Mouse (Mus musculus) heart, postnatal 4 days (tissue): ENCODE measurements around the gene Mtus2. TPM values are rescaled to one million over a fixed set of nuclear protein-coding genes. Genes with fewer than 3 reads are reported as not detected.

Source experiments
- DNase-seq: peaks from one replicate; pipeline ENCODE4 v3.0.0; 2021
- total RNA-seq, 2 experiments: library from RNA; stranded (reverse); gene quantifications; 2 replicates each; pipeline ENCODE4 v1.2.3; 2021

Mtus2 gene
- total RNA-seq, 2 experiments from 2014 or later, result 116 to 127 TPM

DNA sequence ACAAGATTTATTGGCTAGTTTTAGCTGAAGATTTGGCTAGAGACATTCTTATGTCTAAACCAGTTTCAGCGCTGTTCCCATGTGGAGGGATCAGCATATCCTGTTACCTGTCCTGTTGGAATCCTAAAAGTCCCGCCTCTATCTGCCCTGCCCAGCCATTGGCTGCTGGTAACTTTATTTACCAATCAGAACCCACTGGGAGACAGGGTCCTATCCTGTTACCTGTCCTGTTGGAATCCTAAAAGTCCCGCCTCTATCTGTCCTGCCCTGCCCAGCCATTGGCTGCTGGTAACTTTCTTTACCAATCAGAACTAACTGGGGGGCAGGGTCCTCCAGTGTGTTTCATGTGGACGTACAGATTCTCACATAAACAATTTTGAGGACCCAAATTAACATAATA, 234.3 kb downstream of the Mtus2 start:
- DNase-seq, result no peak

GRCm38 (mm10) chr5:148211831-148212230, 254.7 kb downstream of the Mtus2 start:
- DNase-seq, result no peak

DNA sequence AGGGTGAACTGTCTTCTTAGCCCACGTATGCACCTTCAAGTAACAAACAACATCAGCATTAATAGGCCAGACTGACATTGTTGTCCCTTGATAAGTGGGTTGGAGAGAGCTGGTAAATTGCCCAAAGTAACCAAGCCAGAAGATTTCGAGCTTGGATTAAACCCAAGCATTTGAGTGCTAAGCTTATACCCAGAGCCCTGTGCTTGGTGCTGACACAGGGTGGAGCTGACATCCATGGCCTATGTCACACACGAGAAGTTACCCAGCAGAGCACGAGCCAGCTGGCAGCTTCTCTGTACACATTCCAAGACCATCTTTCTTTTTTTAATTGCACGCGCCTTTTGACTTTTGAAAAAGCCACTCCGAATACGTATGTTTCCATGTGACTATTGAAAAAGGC, 259.7 kb downstream of the Mtus2 start:
- DNase-seq, result peak; percentile 41

DNA sequence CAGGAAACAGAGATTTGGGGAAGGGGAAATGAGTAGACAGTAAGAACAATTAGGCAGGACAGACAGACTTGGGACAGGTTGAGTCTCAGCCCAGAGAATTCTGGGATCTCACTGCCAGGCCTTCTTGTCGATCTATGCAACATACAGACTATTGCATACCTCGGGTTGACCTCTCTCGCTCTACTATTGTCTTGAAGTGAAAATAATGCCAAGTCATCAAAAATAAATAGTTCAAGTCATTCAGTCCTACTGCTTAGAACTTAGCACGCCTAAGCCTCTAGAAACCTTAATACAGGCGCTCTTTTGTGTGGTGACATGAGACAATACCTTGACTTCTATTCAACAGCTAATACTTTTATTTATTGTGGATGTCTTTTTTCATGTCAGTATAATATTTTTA, 265.8 kb downstream of the Mtus2 start:
- no peak for DNase-seq

DNA sequence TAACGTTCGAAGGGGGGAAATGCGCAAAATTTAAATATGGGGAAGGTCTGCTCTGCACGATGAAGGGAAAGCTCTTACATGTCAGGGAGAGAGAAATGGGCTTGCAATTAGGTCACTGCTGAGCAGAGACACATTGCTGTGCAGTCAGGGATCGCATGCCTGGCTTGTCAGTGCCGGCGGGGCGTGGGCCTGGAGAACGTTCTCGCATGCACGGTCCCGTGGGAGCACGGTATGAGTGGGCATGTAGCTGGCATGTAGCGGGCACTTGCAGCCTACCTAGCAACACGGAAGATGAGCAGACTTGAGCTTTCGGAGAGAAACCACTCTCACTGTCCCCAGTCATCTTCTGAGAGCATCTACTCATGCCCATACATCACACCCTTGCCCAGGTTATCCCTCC, 266.9 kb downstream of the Mtus2 start:
- DNase-seq, result no peak

DNA sequence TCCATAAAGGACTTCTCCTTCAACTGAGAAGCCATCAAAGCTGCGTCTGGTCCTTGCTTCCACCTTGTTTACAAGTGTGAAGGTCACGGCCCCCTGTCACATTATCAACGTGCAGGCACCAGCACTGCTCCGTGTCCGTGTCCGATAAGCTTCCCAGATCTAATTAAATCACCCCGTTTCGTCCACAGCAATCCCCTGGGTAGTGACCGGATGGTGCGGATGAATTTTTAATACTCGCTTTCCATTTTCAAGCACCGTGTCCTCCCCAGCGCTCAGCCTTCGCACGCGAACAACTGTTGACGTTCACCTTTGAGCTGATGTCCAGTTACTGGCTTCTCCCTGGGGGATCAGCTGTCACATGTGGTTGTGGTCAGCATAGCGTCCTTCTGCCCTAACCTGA, 276.6 kb downstream of the Mtus2 start:
- DNase-seq, result no peak

DNA sequence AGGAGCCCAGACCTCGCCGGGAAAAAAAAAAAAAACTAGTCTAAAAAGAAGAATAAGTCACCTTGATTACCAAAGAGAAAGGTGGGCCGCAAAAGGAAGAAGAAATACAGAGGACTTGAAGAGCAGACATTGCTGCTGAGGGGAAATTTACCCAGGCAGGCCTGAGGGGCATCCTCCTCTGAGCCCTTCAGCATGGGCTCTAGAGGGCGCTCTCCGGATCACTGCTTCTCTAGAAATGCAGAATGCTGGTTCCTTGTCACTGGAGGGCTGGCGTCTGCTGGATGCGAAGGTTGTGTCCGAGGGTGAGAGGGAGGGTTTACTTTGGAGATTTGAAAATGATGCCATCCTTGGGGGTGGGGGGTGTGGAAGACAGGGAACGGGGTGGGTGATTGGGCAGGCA, 279.5 kb downstream of the Mtus2 start:
- no peak for DNase-seq

DNA sequence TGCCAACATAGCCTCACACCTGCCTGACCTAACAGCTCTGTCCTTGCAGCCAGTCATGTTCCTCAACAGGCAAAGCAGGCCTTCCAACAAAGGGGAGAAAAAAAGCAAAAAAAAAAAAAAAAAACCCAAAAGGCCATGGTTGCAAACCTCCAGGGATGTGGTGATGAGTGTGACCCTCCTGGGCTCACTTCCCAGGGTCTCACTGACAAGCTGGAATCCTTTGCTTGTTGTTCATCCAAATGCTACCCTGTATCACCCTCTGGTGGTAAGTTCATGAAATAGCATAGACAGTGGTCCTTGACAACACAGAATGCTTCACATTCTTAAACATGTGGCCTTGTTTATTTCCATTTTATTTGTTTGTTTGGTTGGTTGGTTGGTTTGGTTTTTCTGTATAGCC, 281.9 kb downstream of the Mtus2 start:
- DNase-seq, result peak; percentile 37

DNA sequence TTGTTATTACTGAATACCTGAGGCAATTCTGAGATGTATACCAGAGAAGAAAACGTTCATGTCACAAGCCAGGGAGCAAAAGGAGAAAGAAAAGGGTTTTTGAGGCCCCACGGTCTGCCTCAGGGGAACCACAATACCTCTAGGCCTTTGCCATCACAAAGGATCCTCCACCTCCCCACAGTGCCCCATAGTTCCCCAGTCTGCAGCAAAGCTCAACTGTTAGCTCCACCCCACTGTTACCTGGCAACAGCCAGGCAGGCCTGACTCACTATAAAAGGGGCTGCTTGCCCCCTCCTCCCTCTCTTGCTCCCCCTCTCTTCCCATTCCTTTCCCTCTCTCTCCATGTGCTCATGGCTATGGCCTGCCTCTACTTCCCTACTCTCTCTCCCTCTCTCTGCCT, 282.6 kb downstream of the Mtus2 start:
- no peak for DNase-seq

DNA sequence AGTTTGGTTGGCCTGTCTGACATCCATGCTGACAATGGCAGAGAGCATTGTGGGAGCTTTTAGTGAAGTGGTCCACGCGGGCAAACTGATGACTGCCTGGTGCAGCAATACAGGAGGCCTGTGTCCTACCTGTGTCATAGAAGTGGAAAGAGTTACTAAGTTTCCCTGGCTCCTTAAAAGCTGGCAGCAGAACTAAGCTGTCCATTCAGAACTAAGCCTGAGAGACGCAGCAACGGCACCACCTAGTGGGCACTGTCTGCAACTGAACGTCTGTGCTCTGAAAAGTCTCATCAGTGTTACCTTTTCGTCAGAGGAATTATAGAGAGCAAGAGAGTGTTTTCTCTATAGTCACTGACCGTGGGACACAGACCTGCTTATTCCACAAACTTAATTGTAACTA, 284.8 kb downstream of the Mtus2 start:
- DNase-seq, result peak; percentile 82

DNA sequence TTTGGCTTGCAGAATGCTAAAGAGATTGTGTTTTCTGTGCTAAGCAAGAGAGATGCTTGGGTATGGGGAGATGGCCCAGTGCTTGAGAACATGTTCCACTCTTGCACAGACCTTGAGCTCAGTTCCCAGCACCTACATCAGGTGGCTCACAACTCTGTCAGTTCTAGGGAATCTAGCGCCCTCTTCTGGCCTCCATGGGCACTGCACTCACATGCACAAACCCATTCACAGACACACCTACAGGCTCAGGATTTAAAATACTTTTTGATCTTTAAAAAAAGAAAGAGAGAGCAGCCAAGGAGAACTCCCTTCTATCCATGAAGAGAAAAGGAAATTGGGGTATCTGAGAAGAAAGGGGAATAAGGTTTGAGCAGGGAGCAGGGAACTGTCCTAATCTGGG, 287.4 kb downstream of the Mtus2 start:
- DNase-seq, result no peak

- DNase-seq, result no peak
Measured at GRCm38 (mm10) chr5:148245386-148245785, 288.3 kb downstream of the Mtus2 start.

GRCm38 (mm10) chr5:148248236-148248635, 291.1 kb downstream of the Mtus2 start:
- DNase-seq, result peak; percentile 41

- no peak for DNase-seq
Measured at GRCm38 (mm10) chr5:148251847-148252246, 294.7 kb downstream of the Mtus2 start.

GRCm38 (mm10) chr5:148262016-148262415, 304.9 kb downstream of the Mtus2 start:
- no peak for DNase-seq

GRCm38 (mm10) chr5:148264819-148265707, 307.9 kb downstream of the Mtus2 start:
- DNase-seq, result peak; percentile 53

DNA sequence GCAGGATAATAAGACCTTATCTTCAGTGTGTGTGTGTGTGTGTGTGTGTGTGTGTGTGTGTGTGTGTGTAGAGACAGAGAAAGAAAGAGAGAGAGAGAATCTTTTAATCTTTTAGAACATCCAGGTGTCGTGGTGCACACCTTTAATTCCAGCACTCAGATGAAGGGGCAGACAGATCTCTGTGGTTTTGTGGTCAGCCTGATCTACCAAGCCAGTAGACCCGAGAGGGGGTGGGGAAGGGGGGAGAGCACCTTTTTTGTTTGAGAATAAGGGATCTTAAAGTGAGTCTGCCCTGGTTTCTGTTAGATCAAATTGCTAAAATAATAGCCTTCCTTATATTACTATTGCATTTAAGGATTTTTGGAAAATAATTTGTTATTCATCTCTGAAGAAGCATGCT, 309.7 kb downstream of the Mtus2 start:
- DNase-seq, result no peak

GRCm38 (mm10) chr5:148267446-148267845, 310.3 kb downstream of the Mtus2 start:
- peak; percentile 69 for DNase-seq

GRCm38 (mm10) chr5:148272065-148272464, 314.9 kb downstream of the Mtus2 start:
- DNase-seq, result peak; percentile 74

- DNase-seq, result peak; percentile 39
Measured at GRCm38 (mm10) chr5:148272771-148273170, 315.7 kb downstream of the Mtus2 start.

DNA sequence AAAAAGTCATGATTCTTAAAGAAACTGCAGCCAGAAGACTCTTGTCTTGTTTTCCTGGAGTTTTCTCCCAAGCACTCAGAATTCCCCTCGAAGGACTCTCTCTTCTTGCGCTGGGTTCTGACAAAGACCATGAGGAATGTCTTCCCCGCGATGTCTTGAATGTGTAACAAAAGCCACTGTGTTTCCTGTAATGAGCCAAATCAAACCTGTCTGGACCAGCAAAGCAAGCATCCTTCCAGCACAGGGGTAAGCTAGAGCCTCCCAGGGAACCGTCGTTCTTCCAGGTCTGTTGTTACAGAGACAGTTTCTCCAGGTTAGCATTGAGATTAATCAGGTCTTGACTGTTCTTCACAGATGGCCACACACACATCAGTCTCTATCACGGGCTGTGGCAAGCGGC, 321.1 kb downstream of the Mtus2 start:
- no peak for DNase-seq

- DNase-seq, result no peak
Measured at GRCm38 (mm10) chr5:148280321-148280720, 323.2 kb downstream of the Mtus2 start.

DNA sequence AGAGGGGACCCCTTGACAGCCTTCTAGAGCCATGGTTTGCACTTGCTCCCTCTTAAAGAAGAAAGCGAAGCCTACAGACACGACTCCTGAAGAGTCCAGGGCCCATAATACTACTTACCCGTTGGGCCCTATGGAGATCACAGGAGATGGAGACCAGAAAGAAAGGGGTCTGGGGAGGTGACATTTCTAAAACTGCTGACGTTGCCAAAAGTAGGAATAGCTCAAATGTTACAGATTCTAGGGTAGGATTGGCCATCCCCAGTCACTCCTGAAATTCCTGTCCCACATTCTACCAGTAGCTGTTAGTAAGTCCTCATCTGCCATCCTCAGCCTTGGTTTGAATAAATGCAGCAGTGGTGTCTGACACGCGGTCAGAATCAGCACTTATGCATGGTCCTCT, 325.0 kb downstream of the Mtus2 start:
- no peak for DNase-seq

GRCm38 (mm10) chr5:148282631-148283030, 325.5 kb downstream of the Mtus2 start:
- no peak for DNase-seq

DNA sequence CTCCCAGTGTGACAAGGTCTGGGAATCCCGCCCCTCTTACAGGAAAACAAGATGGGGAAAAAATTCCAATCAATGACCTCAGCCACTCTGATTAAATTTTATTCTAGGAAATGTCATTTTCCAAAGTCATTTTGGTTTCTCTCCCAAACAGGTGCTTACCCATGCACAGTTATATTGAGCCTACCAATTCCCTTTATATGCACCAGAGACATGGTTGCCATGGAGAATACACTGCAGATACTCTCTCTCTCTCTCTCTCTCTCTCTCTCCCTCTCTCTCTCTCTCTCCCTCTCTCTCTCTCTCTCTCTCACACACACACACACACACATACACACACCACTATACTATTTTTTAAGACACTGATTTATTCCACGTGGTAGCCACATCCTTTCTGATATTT, 326.1 kb downstream of the Mtus2 start:
- no peak for DNase-seq
